Mouse (Mus musculus) embryo, embryonic 9.5 days (tissue): Measurements from ENCODE around the gene Ltb4r2.

Source experiments
- DNase-seq: peaks from one replicate; pipeline ENCODE4 v3.0.0-alpha.2; 2017; ENCODE audit errors: extremely low spot score

Gene Ltb4r2

DNA sequence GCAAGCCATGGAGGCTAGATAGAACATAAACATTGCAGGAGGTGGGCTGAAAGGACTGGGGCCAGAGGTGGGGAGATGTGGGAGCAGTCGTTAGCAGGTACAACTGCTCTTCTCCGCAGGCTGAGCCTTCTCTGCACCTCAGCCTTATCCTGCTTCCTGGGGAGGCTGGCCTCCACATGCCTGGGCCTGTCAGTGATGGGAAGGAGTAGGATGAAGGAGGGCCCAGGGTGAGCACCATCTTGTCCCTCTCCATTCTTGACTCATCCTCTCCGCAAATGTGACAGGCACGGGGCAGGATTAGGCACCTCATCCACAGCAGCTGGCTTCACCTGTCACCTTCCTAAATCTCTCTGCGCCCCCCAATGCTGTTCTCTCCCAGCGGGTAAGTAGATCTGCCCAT, at the start of gene Ltb4r2:
Gene Ltb4r2 (plus strand): TSS at position 266 of the 400 bp plus-strand sequence.
- no peak for DNase-seq

DNA sequence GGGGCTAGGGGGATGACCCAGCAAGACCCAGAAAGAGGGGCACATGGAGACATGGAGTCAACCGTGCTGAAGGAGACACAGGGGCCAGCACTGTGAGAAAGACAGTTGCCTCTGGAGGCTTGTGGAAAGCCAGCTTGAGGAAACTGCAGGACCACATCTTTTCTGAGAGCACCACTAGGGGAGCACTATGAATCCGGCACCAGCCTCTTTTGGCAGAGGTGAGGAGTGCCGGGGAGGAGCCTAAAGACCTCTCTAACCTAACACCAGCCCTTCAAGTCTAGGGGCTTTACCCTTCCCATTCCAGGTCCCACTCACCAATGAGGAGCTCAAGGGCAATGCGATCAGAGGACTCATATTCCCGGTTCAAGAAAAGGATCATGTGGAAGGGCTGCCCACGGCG, 49.4 kb upstream of the Ltb4r2 start:
- DNase-seq: no peak

DNA sequence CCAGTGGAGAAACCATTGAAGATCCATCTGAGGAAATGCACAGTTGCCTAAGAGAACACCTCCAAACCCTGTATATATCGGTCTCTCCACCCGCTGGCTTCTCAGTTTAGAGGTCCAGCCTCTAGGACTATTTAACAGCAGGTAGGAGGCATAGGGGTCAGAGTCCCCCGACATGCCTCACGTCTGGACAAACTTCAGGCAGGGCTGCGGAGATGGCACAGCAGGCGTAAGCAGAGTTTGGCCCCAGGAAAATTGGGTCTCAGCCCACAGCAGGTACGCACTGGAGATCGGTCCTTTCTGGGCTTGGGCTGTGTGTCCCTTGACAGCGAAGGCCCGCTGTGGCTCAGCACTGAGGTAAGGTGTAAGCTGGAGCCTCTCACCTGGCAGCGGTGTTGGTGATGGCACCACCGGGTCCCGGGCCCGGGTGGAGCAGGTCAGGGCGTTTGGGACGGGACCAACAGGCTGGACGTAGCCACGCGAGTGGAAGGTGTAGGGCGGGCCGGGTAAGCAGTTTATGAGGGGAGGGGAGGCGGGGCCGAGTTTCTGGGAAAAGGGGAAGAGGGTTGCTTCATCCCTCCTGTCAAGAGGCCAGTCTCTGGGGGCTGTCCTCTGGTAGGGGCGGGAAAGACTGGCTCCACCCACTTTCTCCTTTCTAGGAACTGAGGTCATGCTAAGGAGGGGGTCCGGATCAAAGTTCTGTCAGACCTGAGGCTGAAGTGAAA, 48.1 kb upstream of the Ltb4r2 start:
- DNase-seq: peak; percentile 22

DNA sequence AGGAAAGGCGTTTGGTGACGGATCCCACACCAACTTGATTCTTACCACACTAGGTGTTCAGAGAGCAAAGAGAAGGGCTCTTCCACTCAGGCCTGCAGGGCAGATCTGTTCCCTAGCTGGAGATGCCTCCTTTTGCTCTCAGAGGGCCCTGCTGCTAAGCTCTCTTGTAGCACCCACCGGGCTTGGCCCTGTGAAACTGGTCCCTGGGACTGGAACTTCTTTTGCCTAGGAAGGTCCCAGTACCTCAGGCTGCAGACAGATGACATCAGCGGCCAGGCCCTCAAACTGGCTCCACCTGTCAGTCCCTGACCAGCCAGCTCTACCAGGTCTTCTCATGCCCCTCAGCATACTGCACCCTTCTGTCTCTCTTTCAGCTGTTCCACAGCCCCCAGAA, 47.5 kb upstream of the Ltb4r2 start, which contains the start of gene Tgm1:
Gene Tgm1 (minus strand): TSS at position 198 of the 394 bp plus-strand sequence.
- DNase-seq: no peak

DNA sequence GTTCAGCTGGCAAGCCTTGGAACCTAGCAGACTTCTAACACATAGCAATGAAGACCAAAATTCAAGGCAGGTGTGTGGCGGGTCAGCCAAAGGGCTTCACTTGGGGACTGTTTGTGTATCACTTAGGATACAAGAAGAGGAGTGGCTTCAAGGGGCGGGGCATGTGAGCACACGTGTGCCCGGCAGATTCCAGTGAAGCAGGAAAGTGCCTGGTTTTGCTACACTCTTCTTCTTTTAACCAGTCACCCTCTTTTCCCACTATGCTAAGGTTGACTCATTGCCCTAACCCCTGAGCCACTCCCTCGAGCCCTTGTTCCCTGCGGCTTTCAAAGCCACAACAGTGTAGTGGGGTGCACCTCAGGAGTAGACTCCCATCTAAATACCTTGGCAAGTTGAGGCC, 46.3 kb upstream of the Ltb4r2 start:
- DNase-seq: no peak

DNA sequence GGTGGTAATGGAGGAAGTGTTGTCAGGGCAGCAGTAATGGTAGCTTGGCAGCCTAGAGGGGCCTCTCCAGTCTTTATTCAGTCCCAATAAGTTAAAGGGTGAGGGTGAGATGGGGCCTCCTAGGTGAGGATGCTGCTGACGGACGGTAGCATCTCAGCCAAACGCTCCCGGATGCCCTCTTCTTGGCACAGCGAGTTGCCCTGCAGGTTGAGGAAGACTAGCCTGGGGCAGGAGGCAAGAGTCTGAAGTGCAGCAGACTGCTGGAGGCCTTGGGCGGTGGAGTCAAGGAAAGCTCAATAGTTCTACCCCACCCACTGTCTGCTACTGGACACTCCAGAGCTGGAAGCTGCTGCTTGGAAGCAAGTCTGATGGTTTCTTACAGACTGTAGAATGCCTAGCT, 45.0 kb upstream of the Ltb4r2 start:
- no peak for DNase-seq

DNA sequence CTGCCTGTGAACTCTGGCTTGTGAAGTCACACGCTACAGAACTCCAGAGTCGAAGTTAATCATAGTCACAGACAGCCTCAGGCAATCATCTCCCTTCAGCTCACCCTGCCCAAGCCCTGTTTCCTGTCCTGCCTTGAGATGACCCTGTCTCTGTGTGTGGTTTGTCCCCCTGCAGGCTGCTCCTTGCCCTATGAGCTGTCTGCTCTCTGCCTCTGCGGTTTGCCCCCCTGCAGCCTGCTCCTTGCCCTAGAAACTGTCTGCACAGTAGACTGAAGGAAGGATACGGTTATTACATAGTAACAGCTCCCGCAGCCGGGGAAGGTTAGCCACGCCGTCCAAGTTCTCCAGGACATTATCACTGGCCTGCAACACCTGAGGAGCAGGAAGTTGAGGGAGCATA, 44.3 kb upstream of the Ltb4r2 start:
- no peak for DNase-seq

DNA sequence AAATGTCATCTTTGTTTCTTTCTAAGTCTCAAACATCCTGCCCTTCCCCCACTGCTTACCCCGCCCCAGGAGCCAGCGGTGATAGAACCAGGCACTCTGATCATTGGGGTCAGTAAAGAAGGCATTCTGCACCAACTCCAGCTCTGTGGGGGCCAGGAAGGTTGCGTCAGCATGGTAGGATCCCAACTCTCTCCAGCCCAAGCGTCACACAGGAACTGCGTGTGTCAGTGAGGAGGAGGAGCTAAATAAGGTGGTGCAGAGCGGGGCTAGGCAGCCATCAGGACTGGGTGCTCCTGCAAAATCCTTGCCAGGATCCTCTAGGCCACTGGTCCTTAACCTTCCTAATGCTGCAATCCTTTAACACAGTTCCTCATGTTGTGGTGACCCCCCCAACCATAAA, 41.5 kb upstream of the Ltb4r2 start:
- no peak for DNase-seq

DNA sequence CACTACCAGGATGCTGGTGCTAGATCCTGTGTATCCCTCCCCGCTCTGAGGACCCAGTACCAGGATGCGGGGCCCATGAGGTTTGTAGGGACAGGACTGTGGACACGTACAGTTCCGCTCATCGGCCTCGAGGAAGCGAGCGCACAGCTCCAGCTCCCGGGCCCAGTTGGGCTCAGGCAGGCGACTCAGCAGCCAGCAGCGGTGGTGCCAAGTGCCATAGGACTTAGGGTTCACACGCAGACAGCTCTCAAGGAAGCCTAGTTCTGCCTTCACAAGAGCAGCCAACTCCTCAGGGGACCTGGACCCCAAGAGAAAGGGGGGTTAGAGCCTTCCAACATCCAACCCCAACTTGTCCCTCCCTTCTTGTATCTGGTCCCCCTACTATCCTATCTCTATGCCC, 40.6 kb upstream of the Ltb4r2 start:
- DNase-seq: no peak

DNA sequence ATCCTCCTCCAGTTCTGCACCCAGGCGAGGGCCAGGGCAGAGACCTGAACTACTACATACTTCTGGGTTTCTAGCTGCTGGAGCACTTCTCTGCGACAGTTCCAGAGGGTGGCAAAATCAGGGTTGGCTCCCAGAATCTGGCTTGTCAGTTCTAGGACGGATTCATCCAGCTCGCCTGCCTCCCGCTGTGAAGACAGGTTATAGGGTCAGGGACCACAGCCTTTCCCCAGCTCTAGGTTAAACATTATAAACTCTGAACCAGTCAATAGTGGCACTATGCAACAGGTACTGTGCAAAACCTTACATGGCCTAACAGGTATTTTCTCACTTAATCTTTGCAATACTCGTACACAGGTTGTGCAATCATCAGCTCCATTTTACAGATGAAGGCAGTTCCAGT, 40.2 kb upstream of the Ltb4r2 start:
- DNase-seq: no peak

DNA sequence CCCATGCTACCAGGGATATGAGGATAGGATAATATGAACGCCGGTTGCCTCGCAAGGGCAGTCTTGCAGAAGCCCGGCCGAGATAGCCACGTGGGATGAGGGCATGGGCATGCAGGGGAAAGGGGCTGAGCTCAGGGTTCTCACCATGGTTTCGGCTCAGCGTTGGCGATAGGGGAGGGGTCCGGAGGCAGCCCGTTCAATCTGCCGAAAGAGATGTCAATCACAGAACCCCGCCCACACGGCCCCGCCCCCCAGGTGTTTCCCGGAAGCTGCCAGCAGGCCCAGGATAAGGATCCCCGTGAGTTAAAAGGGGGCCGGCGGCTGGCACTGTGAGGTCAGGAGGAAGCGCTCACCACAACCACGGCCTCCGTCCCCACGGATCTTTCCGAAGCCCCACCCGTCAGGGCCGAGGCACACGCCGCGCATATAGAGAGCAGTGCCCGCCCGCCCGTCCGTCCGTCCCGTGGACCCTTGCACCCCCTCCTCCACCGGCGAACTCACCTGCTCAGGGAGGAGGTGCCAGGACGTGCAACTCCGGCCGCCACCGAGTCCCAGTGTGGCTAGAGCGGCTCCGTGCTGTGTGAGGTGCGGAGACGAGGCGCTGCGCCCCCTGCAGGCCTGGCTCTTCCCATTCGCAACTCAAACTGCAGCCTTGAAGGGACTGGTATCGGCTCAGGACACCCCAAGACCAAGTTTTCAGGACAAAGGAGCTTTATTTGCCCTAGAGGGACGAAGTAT, 39.4 kb upstream of the Ltb4r2 start, which contains the start of gene Rabggta:
Gene Rabggta (minus strand): TSS at position 564 of the 738 bp plus-strand sequence.
- DNase-seq: peak; percentile 95

DNA sequence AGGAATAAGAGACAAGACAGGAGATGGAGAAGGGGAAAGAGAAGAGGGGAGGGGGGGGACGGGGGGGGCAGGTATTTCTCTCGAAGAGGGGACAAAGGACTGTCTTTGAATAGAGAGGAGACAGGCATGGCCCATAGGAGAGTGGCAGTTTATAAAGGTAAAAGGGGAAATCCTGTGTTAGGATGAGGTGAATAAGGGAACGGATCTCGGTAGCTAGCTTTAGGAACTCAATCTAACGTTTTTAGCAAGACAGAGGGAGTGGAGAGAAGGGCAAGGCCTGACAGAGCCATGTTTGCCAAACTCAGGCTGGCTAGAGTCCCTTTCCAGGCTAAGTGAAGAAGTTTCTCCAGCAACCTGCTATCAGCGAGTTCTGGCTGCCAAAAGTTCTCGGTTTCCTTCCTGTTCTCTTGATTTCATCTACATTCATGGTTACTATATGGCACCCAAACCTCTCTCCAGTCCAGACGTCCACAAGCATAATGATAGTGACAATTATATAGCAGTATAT, 38.7 kb upstream of the Ltb4r2 start:
- no peak for DNase-seq

DNA sequence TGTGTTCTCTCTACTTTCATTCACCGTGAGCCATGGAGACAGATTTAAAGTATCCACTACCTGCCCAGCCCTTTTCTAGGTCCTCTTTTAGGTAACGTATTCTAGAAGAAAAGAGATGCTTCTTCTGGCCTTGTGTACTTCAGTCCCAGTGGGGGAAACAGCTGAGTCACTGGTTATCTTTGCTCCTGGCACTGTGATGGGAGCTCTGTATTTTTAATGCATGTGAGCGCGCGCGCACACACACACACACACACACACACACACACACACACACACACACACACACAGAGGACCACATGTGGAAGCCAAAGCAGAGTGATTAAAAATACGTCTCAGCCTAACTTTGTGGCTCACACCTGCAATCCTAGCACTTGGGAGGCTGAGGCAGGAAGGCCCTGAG, 37.8 kb upstream of the Ltb4r2 start:
- DNase-seq: no peak

DNA sequence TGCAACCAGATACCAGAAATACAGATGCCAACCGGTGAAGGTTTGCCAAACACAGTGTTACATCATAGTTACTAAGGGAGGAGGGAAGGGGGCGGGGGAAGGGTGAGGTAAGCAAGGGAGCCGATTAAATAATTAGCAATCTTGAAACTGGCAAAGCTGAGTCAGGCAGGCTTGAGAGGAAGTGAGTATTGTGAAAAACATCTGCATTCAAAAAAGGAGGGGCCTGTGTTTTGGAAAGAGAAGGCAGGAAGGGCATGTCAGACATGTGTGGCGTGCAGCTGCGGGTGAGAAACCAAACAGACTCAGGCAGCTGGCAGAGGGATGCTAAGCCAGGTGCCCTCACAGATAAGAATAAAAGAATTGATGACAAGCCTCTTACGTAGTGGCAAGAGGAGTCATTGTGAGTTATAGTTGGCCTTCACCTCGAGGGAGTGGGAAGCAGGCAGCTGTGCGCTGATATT, 36.8 kb upstream of the Ltb4r2 start:
- no peak for DNase-seq

DNA sequence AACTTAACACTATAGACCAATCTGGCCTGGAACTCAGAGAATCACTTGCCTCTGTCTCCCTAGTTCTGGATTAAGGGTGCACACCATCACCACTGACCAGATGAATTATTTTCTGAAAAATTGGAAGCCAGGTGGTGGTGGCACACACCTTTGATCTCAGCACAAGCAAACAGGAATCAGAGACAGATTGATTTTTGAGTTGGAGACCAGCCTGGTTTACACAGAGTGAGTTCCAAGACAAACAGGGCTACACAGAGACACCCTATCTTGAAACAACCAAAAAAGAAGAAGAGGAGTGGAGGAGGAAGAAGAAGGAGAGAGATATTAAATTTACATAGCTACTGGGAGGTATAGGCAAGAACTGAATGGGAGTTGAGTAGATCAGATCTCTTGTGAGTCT, 35.0 kb upstream of the Ltb4r2 start:
- no peak for DNase-seq

DNA sequence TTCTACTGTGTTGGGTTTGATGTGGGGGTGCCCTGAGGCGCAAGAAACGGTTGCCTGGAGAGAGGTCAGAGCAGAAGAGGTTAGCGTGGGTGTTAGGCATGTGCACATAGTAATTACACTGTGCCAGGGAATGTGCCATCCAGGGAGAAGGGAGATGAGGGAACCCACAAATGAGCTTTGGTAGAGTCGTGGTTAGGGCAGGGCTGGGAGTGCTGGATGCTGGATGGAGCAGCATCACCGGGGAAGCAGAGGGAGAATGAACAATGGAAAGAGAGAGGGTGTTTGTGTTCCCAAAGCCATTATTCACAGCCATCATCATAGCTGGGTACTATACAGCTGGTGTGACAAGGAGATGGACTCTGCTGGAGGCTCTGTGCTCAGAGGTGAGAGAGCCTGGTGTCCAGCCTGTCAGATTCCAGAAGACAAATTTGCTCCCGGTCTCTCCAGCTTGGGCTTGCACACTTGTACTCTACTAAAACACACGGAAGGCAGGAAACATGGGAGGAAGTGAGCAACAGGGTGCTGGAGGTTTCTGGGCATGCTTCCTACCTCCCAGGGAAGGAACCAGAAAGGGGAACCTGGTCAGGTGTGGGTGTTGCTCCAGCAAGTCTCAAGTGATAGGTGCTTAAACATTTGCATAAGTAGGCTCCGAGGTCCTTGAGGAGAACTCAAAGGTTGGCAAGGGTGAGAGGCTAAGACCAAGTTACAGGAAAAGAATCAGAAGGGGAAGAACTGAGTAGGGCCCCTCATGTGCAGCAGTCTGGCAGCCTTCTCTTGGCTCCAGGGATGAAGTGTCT, 33.1 kb upstream of the Ltb4r2 start:
- DNase-seq: no peak

DNA sequence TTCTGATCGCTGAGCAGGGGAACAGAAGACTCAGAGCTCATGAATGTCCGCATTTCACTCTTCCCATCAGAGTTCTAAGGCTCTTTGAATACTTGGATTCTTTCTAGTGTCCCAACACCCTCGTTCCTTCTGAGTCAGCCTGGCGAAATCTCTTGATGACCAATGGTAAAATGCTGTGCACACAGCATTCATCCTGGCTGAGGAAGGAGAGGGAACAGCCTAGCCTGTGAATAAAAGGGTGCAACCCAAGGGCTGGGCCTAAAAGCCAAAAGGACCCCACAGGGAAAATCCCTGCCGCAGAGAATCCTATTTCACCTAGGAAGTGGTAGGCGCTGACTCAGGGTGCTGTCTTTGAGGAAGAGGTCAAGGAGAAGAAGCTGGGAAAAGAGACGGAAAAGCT, 31.1 kb upstream of the Ltb4r2 start:
- DNase-seq: no peak

DNA sequence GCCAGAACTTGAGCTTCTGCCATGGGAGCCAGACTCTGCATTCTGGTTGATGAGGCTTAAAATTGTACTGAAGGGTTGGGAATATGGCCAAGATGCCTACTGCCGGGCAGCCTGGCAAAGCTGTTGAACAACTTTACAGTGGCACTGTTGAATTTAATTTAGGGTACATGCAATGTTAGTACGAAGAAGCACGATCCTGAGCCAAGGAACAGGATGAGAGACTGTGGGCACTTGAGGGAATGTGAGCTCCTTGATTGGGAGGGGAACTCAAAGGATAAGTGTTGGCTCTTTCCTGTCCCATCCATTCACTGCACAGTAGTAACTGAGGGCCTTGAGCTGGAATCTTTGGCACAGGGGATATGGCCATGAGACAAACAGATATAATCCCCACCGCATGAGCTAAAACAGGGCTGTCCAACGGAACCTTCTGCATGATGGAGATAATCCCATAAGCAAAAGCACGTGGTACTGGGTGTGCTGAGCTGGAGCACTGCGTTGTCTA, 30.6 kb upstream of the Ltb4r2 start:
- DNase-seq: no peak

DNA sequence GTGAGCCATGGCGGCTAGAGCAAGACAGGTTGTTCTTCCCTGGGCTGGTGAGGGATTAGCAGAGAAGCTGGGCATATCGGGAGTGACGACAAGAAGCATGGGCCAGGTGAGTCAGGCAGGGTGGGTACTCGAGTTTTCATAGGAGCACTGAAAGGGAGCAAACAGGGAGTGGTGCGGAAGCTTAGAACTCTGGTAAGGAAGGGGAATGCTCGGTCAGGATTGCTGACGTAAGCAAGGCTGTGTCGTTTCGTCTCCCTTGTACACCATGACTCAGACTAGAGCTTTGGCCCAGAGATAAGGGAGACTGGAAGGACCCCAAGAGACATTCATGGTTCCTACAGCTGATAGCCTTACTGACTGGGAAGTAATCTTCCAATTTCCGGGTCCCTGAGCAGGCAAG, 27.3 kb upstream of the Ltb4r2 start:
- no peak for DNase-seq

DNA sequence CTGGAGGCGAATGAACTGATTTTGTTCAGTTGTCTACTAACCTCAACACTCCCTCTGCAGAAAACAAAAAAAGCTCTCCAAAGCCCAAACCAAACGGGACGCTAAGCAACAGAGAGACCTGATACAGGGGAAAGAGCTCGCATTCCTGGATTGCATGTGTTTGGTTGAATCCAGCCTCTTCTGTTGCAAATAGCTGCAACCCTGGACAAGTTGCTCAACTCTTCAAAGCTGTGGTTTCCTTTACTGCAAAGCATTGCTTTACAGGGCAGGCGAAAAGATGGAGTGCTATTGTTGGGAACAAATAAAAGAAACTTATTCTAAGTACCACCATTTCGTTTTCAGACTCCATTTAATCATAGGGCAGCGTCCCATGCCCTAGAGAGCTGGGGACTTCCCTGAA, 26.4 kb upstream of the Ltb4r2 start:
- DNase-seq: no peak

DNA sequence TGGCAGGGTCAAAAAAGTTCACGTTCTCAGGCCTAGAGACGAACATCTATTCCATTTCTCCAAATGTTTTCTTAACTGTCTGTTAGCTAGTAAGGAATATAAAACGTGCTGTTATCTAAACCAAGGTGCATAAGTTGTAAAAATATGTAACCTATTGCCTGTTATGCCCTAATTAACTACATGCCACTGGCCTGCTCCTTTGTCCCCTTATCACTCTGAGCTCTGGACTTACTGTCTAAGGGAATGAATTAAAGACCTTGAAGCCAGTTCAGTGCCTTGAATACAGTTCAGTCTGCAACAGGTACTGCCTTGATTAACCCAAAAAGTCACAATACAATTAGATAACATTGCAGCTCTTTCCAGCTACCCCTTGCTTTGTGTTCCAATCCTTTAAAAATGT, 25.9 kb upstream of the Ltb4r2 start:
- DNase-seq: no peak

DNA sequence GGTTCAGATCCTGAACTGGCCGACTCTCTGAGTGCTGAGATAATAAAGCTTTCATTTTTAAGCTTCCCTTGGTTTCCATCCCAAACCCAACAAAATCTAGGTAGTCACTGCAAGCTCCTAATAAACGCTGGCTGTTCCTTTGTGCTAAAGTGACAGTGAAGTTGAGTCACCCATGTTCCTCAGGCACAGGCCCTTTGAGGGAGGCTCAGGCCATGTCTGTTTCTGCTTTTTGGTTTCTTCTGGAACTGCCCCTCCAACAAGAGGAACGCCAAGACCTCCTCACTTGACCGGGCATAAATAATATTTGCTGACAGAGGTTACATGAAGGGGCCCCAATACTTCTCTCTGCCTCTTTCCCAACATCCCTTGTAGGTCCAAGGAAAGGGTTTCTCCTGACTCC, 25.5 kb upstream of the Ltb4r2 start:
- DNase-seq: no peak
